Mouse (Mus musculus) frontal cortex, adult (tissue): ENCODE results near the gene Abhd4.
"Not testable (repeated sequence)": the region's sequence is repeated elsewhere in the genome, so short reads cannot be mapped to it uniquely, and the experiment has no call there.

ENCODE experiments used
- ATAC-seq: cut with Nextera tagmentation; 2 replicates; pipeline ENCODE4 v1.9.2; 2017; ENCODE audit warnings: mild to moderate bottlenecking, moderate library complexity, mixed read lengths; ENCODE audit not compliant: low TSS enrichment

The Abhd4 gene

GRCm38 (mm10) chr14:54223315-54224063 lies 30.5 kb upstream of the Abhd4 start:
- no peak for ATAC-seq

GRCm38 (mm10) chr14:54224064-54224417 lies 29.9 kb upstream of the Abhd4 start:
- ATAC-seq = no peak

- ATAC-seq = peak; percentile 57
Observed at GRCm38 (mm10) chr14:54224484-54225467, 29.2 kb upstream of the Abhd4 start.

- ATAC-seq = no peak
Observed at GRCm38 (mm10) chr14:54225725-54226124, 28.3 kb upstream of the Abhd4 start.

- no peak for ATAC-seq
Observed at GRCm38 (mm10) chr14:54226911-54227811, 26.8 kb upstream of the Abhd4 start.

GRCm38 (mm10) chr14:54227911-54228451 lies 26.0 kb upstream of the Abhd4 start:
- peak; percentile 81 for ATAC-seq

GRCm38 (mm10) chr14:54228501-54228900 lies 25.5 kb upstream of the Abhd4 start:
- ATAC-seq = no peak

- ATAC-seq = peak; percentile 34; the same call in 1 of the 2 replicates
Observed at GRCm38 (mm10) chr14:54228933-54229713, 24.9 kb upstream of the Abhd4 start.

GRCm38 (mm10) chr14:54229849-54230248 lies 24.1 kb upstream of the Abhd4 start:
- ATAC-seq = not testable (repeated sequence)

- ATAC-seq = no peak
Observed at GRCm38 (mm10) chr14:54230638-54231150, 23.3 kb upstream of the Abhd4 start.

- no peak for ATAC-seq
Observed at GRCm38 (mm10) chr14:54231176-54231956, 22.6 kb upstream of the Abhd4 start.

- no peak for ATAC-seq
Observed at GRCm38 (mm10) chr14:54232143-54232542, 21.8 kb upstream of the Abhd4 start.

- ATAC-seq = peak; percentile 58
Observed at GRCm38 (mm10) chr14:54232811-54233558, 21.0 kb upstream of the Abhd4 start.

GRCm38 (mm10) chr14:54233559-54234143 lies 20.3 kb upstream of the Abhd4 start:
- ATAC-seq = peak; percentile 36

- ATAC-seq = no peak
Observed at GRCm38 (mm10) chr14:54234231-54235040, 19.6 kb upstream of the Abhd4 start.

GRCm38 (mm10) chr14:54235825-54236540 lies 18.0 kb upstream of the Abhd4 start:
- ATAC-seq = no peak

GRCm38 (mm10) chr14:54236881-54237280 lies 17.1 kb upstream of the Abhd4 start:
- no peak for ATAC-seq
